Mouse (Mus musculus) hindbrain, embryonic 15.5 days (tissue): Measurements from ENCODE around the gene Eif6. TPM values are rescaled to one million over a fixed set of nuclear protein-coding genes. Genes with fewer than 3 reads are reported as not detected.
A peak's percentile ranks its signal among the peaks of the same experiment; 100 is the strongest.

Source experiments
- ATAC-seq: fragments of 200-750 bp; cut with Nextera tagmentation; 2 replicates; pipeline ENCODE4 v1.8.0; 2017; ENCODE audit warnings: low read depth, moderate number of reproducible peaks, moderate TSS enrichment; ENCODE audit not compliant: low FRiP score
- H3K27ac ChIP-seq: fragments of 300-500 bp; sonication (generic); replicated peaks from 2 replicates; pipeline ENCODE4 v1.5.1; 2015; ENCODE audit warnings: mild to moderate bottlenecking, inconsistent platforms
- H3K27me3 ChIP-seq: fragments of 300-500 bp; sonication (generic); 2 replicates; pipeline ENCODE4 v1.6.1; 2015; ENCODE audit warnings: control low read depth, inconsistent platforms
- H3K36me3 ChIP-seq: fragments of 300-500 bp; sonication (generic); 2 replicates; pipeline ENCODE4 v1.6.1; 2015; ENCODE audit warnings: control low read depth, inconsistent platforms
- H3K4me1 ChIP-seq: fragments of 300-500 bp; sonication (generic); replicated peaks from 2 replicates; pipeline ENCODE4 v1.6.1; 2015; ENCODE audit warnings: control low read depth, inconsistent platforms
- H3K4me2 ChIP-seq: fragments of 300-500 bp; sonication (generic); 2 replicates; pipeline ENCODE4 v1.6.1; 2015; ENCODE audit warnings: moderate library complexity, mild to moderate bottlenecking, inconsistent platforms
- H3K4me3 ChIP-seq: fragments of 300-500 bp; sonication (generic); 2 replicates; pipeline ENCODE4 v1.5.1; 2015; ENCODE audit warnings: mild to moderate bottlenecking, inconsistent platforms
- H3K9ac ChIP-seq: fragments of 300-500 bp; sonication (generic); 2 replicates; pipeline ENCODE4 v1.6.1; 2015; ENCODE audit warnings: inconsistent platforms
- H3K9me3 ChIP-seq: fragments of 300-500 bp; sonication (generic); 2 replicates; pipeline ENCODE4 v1.6.1; 2016; ENCODE audit warnings: control low read depth, inconsistent platforms
- WGBS: fragments of 180-500 bp; shearing (Covaris S2); methylation state at CpG from one replicate; pipeline ENCODE4 v1.1.7; 2015; 5-methylcytosine and 5-hydroxymethylcytosine counted together
- polyA plus RNA-seq: library from polyadenylated mRNA; unstranded; fragments of >200 nt; fragmentation: Nextera tagmentation; extraction: Ambion mirVana; gene quantifications from 2 replicates; pipeline ENCODE4 v1.2.1, GENCODE M21; 2015

Eif6 gene
- polyA plus RNA-seq, 1 experiment from 2014 or later, result 148 TPM

DNA sequence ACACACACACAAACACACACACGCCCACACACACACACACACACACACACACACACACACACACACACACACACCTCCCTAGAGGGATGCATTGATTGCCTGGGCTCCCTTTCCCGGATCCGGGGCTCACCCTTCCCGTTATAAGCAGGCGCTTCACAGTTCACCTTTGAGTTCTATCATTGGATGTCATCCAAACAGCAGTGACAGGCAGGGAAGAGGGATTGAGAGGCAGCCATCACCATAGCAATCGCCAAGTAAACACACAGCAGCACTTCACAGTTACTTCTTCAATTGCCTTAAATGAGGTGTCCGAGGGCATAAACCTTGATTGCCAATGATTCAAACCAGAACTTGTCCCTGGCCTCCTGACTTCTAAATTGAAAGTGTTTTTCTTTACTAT is 47.7 kb downstream of the Eif6 start:
- H3K36me3 ChIP-seq, result no peaks in the 10 kb centered on the region
- no peak overlapping the region for H3K27ac ChIP-seq
- no peaks in the 10 kb centered on the region for H3K9me3 ChIP-seq
- H3K27me3 ChIP-seq, result no peaks in the 10 kb centered on the region
- no peak for ATAC-seq
- H3K4me3 ChIP-seq, result no peak overlapping the region
- H3K4me2 ChIP-seq, result no peak overlapping the region
- 43% methylated on average over 7 of the region's 7 CpGs for WGBS
- peaks cover 47% of the 10 kb centered on the region for H3K4me1 ChIP-seq
- H3K9ac ChIP-seq, result no peak overlapping the region

DNA sequence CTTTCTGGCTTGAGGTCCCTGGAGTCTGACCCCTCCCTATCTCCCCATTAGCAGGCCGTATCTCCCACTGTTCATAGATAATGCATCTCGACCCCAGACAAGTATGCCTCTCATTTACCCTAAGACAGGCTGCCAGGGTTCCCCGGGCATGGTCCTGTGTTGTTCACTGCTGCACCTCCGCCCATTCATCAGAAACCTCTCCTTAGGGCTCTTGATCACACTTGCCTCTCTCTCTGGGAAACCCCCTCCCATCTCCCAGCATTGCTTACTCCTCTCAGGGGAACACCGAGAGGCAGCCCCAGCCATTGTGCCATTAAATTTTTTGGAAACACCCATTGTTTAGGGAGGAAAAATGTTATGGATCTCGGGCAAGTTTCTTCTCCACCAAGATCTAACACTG is 48.7 kb downstream of the Eif6 start:
- H3K4me3 ChIP-seq, result no peak overlapping the region
- H3K9ac ChIP-seq, result no peak overlapping the region
- no peaks in the 10 kb centered on the region for H3K27me3 ChIP-seq
- peak overlapping the region; percentile 64 for H3K4me2 ChIP-seq
- 42% methylated on average over 6 of the region's 6 CpGs for WGBS
- no peak; the same call in 1 of the 2 replicates for ATAC-seq
- H3K27ac ChIP-seq, result no peak overlapping the region
- H3K9me3 ChIP-seq, result no peaks in the 10 kb centered on the region
- no peaks in the 10 kb centered on the region for H3K36me3 ChIP-seq
- peaks cover 47% of the 10 kb centered on the region for H3K4me1 ChIP-seq

DNA sequence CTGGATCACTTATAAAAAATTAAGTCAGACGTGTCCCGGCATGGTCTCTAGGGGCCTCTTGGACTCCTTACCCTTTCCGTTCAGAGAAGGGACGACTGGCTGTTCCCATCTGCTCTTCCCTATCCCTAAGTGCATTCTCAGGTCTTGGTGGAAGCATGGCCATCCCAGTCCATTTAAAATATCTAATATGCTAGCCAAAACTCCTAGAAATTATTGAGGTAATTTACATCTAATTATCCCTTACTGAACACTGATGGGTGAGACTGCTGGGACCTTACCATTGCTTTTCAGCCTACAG is 49.1 kb downstream of the Eif6 start:
- no peak for ATAC-seq
- Histone ChIP-seq H3K4me3 (no peak overlapping the region), H3K27me3 (no peaks in the 10 kb centered on the region), H3K4me2 (peak overlapping the region; percentile 64), H3K36me3 (no peaks in the 10 kb centered on the region), H3K9ac (no peak overlapping the region), H3K9me3 (no peaks in the 10 kb centered on the region), H3K4me1 (peaks cover 47% of the 10 kb centered on the region), H3K27ac (no peak overlapping the region)
- WGBS, result 40% methylated on average over 4 of the region's 4 CpGs

DNA sequence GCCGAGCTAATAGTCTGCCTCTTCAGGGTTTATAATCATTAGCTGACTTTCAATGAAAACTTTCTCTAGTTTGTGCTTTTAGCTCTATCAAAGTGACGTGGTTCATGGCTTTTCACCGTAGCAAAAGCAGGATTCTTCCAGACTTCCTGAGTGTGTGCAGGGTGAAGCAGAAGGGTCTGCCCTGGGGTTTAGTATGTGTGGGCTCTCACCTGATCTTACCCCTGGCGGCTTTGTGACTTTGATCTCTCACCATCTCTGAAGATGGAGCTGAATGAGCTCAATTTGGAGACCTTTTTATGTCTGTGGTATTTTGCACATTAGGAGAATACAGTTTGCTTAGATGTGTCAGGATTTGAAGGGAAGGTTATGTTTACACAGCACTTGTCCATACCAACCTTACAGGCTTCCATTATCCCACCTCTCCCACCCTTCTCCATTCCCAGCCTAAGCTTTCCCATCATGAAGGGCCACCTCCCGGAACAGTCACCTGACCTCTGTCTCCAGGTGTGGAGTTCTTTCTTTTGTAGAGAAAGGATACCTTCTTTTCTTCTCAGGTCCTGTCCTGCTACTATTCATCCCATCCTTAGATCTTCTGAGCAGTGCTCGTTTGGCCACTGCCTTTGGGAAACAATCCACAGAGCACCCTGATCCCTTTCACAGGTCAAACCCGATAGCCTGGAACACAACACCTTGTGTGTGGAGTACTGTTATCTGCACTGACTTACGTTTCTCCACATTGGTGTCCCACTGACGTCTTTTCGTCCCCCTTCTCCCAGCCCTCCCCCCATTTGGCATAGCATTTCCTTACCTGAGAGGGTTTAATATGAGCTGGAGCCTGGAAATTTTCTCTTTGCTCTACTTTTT is 49.7 kb downstream of the Eif6 start:
- Histone ChIP-seq H3K4me1 (peaks cover 47% of the 10 kb centered on the region), H3K9me3 (no peaks in the 10 kb centered on the region), H3K4me3 (peak overlapping the region; percentile 79), H3K27ac (0 out of 2 replicates have a peak overlapping the region, but pooled peaks have one; percentile 7), H3K9ac (peak overlapping the region; percentile 89; the same call in 1 of the 2 replicates), H3K36me3 (no peaks in the 10 kb centered on the region), H3K27me3 (no peaks in the 10 kb centered on the region), H3K4me2 (peak overlapping the region; percentile 64)
- ATAC-seq, result no peak
- 67% methylated on average over 10 of the region's 10 CpGs for WGBS

DNA sequence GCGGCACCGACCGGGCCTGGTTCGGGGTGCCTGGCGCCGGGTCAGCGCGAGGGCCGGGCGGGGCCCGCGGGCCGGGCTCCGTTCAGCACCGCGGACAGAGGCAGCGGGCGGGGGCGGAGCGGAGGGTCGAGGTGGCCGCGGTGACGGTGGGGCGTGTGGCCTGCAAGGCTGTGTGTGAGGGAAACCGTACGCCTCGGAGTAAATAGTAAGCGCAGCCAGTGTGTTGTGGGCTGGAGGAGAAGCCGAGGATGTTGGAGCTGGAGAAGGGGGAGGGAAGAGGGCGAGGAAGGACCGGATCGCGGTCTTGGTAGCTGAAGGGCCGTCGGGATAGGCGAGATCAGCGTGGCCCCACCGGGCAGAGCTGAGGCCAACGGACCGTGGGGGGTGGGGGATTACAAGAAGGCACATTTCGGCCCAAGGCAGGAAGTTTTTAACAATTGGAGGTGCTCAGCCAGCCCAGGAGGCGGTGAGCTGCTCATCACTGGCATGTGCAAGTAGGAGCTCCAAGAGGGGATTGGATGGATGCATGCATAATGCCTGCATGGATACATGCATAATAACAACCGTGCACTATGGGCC is 51.0 kb downstream of the Eif6 start:
- H3K9me3 ChIP-seq, result no peaks in the 10 kb centered on the region
- H3K27me3 ChIP-seq, result no peaks in the 10 kb centered on the region
- peak overlapping the region; percentile 79 for H3K4me3 ChIP-seq
- no peaks in the 10 kb centered on the region for H3K36me3 ChIP-seq
- WGBS, result 2% methylated on average over 44 of the region's 44 CpGs
- peak; percentile 75 for ATAC-seq
- H3K27ac ChIP-seq, result peak overlapping the region; percentile 92
- peaks cover 47% of the 10 kb centered on the region for H3K4me1 ChIP-seq
- peak overlapping the region; percentile 64 for H3K4me2 ChIP-seq
- peak overlapping the region; percentile 89 for H3K9ac ChIP-seq

DNA sequence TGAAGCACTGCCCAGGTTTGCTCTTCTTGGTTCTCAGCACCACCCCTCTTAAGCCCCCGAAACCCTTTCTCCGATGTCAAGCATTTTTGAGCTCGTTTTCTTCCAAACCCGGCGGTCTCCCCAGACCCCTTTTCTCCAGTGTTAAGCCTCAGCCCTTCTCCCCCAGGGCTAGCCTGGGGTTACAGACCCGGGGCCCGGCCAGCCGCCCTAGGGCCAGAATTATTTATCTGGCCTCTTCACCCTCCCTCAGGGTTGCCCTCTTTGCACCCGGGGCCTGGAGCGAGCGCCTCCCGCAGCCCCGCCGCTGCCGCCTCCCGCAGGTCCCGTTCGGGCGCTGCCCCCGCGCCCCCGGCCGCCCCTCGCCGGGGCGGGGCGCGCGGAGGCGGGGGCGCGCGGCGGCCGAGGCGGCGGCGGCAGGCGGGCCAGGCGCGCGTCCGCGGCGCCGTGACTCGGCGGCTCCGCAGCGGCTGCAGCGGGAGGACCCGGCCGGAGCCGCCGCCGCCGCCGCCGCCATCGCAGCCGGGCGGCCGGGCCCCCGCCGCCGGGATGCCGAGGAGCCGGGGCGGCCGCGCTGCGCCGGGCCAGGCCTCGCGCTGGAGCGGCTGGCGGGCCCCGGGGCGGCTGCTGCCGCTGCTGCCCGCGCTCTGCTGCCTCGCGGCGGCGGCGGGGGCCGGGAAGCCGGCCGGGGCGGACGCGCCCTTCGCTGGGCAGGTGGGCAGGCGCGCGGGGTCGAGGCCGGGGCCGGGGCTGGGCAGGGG is 51.6 kb downstream of the Eif6 start, which contains the start of gene Mmp24:
TSS of gene Mmp24 (plus strand) at position 416 of the 758 bp plus-strand sequence.
- Histone ChIP-seq H3K27me3 (no peaks in the 10 kb centered on the region), H3K36me3 (no peaks in the 10 kb centered on the region), H3K4me3 (peak within 1 kb of the TSS; percentile 79), H3K4me2 (peak within 1 kb of the TSS; percentile 64), H3K4me1 (peaks cover 47% of the 10 kb centered on the region), H3K9ac (peak within 1 kb of the TSS; percentile 89), H3K27ac (peak within 1 kb of the TSS; percentile 92), H3K9me3 (no peaks in the 10 kb centered on the region)
- peak; percentile 21; the same call in 1 of the 2 replicates for ATAC-seq
- WGBS, result 2% methylated on average over 81 of the region's 100 CpGs

DNA sequence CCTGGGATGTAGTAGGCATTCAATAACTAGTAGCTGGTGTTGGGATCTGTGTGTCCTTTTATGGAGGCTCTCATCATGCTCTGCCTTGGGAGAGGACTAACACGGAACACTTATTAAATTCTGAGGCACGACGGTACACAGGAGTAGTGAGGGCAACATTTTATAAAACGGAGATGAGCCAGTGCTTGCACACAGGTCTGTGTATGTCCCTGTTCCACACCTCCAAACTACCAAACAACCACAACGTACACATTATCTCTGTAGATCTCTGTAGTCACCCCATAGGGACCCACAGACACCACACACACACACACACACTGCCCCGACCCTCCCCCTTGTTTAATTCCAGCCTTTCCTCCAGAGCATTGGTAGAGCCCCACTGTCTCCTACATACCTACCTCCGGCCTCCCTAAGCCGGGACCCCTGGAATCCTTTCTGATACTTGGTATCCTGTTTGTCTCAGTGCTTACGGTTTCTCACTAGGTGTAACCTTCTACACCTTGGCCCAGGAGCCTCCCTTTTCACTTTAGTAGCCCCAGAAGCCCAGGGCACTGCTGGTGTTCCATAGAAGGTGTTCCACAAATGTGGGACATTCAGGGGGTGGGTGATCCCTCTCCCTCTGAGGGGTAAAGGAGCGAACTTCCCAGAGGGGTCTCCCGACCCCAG is 52.3 kb downstream of the Eif6 start:
- Histone ChIP-seq H3K9ac (peak overlapping the region; percentile 89; the same call in 1 of the 2 replicates), H3K9me3 (no peaks in the 10 kb centered on the region), H3K27ac (0 out of 2 replicates have a peak overlapping the region, but pooled peaks have one; percentile 65), H3K4me2 (peak overlapping the region; percentile 64), H3K27me3 (no peaks in the 10 kb centered on the region), H3K4me1 (peaks cover 40% of the 10 kb centered on the region), H3K4me3 (peak overlapping the region; percentile 79), H3K36me3 (no peaks in the 10 kb centered on the region)
- WGBS, result 60% methylated on average over 11 of the region's 11 CpGs
- no peak for ATAC-seq

DNA sequence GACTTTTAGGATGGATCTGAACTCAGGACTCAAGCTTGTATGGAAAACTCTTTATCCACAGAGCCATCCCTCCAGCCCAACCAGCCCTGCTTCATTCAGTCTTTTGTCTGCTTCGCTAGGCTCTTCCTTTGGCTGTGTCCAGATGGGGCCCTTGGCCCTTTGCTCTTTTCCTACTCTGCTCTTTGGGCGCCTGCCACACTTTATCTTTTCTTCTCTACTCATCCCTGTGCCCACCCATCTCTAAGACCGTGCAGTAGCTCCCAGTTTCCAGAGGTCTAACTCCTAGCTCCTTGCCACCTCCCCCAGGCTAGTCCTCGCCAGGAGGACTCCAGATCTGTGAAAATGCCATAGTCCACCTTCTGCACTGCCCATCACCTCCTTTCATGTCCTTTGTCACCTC is 53.1 kb downstream of the Eif6 start:
- H3K27ac ChIP-seq, result no peak overlapping the region
- H3K9me3 ChIP-seq, result no peaks in the 10 kb centered on the region
- H3K36me3 ChIP-seq, result no peaks in the 10 kb centered on the region
- H3K4me2 ChIP-seq, result no peak overlapping the region
- no peak overlapping the region for H3K4me3 ChIP-seq
- no peak for ATAC-seq
- no peak overlapping the region for H3K9ac ChIP-seq
- 71% methylated on average over 4 of the region's 4 CpGs for WGBS
- H3K27me3 ChIP-seq, result no peaks in the 10 kb centered on the region
- H3K4me1 ChIP-seq, result peaks cover 33% of the 10 kb centered on the region

Other genes with a start within 250 kb of the Eif6 start
- 14.9 and 15.3 TPM in 2 replicates for gene Gss, start 234.1 kb downstream of the Eif6 start, polyA plus RNA-seq
- gene Myh7b, start 215.7 kb downstream of the Eif6 start, polyA plus RNA-seq, result 1.4 and 1.6 TPM in 2 replicates
- 162 and 164 TPM in 2 replicates for gene Trpc4ap, start 134.5 kb downstream of the Eif6 start, polyA plus RNA-seq
- 39.9 and 42.4 TPM in 2 replicates for gene Edem2, start 97.5 kb downstream of the Eif6 start, polyA plus RNA-seq
- gene Gm17581, start 91.1 kb downstream of the Eif6 start, polyA plus RNA-seq, result not detected in 2 replicates
- 2.9 and 4.1 TPM in 2 replicates for gene Procr, start 75.8 kb downstream of the Eif6 start, polyA plus RNA-seq
- 18.9 and 19.6 TPM in 2 replicates for gene Mmp24, start 51.6 kb downstream of the Eif6 start, polyA plus RNA-seq
- gene BC029722, start 7.5 kb downstream of the Eif6 start, polyA plus RNA-seq, result 39.1 and 42.7 TPM in 2 replicates
- 0.45 and 0.82 TPM in 2 replicates for gene Fam83c, start 7.9 kb upstream of the Eif6 start, polyA plus RNA-seq
- 64.2 and 65.0 TPM in 2 replicates for gene Uqcc1, start 103.4 kb upstream of the Eif6 start, polyA plus RNA-seq
- gene Gm15557, start 113.8 kb upstream of the Eif6 start, polyA plus RNA-seq, result not detected in 2 replicates
- 1.8 and 2.8 TPM in 2 replicates for gene Gdf5, start 118.4 kb upstream of the Eif6 start, polyA plus RNA-seq
- gene Cep250, start 129.5 kb upstream of the Eif6 start, polyA plus RNA-seq, result 13.6 and 16.9 TPM in 2 replicates
- gene 6430550D23Rik, start 181.1 kb upstream of the Eif6 start, polyA plus RNA-seq, result 1.2 and 2.9 TPM in 2 replicates
- 426 and 467 TPM in 2 replicates for gene Ergic3, start 181.1 kb upstream of the Eif6 start, polyA plus RNA-seq
- not detected in 2 replicates for gene Fer1l4, start 226.0 kb upstream of the Eif6 start, polyA plus RNA-seq
- 7.0 and 7.3 TPM in 2 replicates for gene Spag4, start 238.2 kb upstream of the Eif6 start, polyA plus RNA-seq